Mouse (Mus musculus) bone marrow, adult 2 months (tissue): ENCODE results near the gene Klhl10. TPM values are rescaled to one million over a fixed set of nuclear protein-coding genes. Genes with fewer than 3 reads are reported as not detected.

Experiments used
- H3K27ac ChIP-seq: fragments of 200-500 bp; 2 replicates; pipeline ENCODE4 v1.5.1; 2012; ENCODE audit warnings: low read depth, mild to moderate bottlenecking, control low read depth, inconsistent platforms, low read length; ENCODE audit not compliant: control insufficient read depth, poor library complexity, insufficient read depth
- H3K4me1 ChIP-seq: fragments of 200-500 bp; 2 replicates; pipeline ENCODE4 v1.6.1; 2011; ENCODE audit warnings: low read length; ENCODE audit not compliant: control insufficient read depth, insufficient read depth
- H3K4me3 ChIP-seq: fragments of 200-500 bp; replicated peaks from 2 replicates; pipeline ENCODE3; 2011; ENCODE audit warnings: mild to moderate bottlenecking, low read depth, low read length, control low read depth; ENCODE audit not compliant: control insufficient read depth
- CTCF ChIP-seq: fragments of 200-500 bp; IDR thresholded peaks from 2 replicates; pipeline ENCODE4 v1.5.1; 2011; ENCODE audit warnings: low read length, control low read depth; ENCODE audit not compliant: control insufficient read depth, insufficient read depth
- POLR2A ChIP-seq: fragments of 200-500 bp; IDR thresholded peaks from 2 replicates; pipeline ENCODE4 v1.6.1; 2011; ENCODE audit warnings: low read depth, mild to moderate bottlenecking, control low read depth, low read length, borderline replicate concordance; ENCODE audit not compliant: control insufficient read depth
- WGBS: fragments of 180-500 bp; shearing (Covaris S2); methylation state at CpG from one replicate; pipeline ENCODE4 v1.1.7; 2018; 5-methylcytosine and 5-hydroxymethylcytosine counted together
- polyA plus RNA-seq: library from polyadenylated mRNA; stranded (reverse); fragments of >200 nt; gene quantifications from 2 replicates; pipeline ENCODE4 v1.2.4, GENCODE M21; 2011; ENCODE audit warnings: low replicate concordance; ENCODE audit not compliant: missing spikeins, insufficient read depth, insufficient read length

Klhl10 gene
- not detected in 2 replicates for polyA plus RNA-seq

DNA sequence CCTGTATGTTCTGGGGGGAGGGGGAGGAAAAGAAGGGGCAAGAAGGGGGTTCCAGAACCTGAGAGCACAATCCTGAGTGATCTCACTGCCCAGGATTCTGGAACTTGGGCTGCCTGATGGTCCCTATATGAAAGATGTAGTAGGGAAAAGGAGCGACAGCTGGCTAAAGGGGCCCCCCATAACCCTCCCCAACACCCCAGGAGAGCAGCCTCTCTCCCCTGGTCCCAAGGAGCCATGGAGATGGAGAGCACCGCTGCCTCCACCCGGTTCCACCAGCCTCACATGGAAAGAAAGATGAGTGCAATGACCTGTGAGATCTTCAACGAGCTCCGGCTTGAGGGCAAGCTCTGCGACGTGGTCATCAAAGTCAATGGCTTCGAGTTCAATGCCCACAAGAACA lies at the start of gene Klhl10, which contains the start of gene Nt5c3b:
TSS of gene Klhl10 (plus strand) at position 121 of the 400 bp plus-strand sequence.
TSS of gene Nt5c3b (minus strand) at position 12 of the 400 bp plus-strand sequence.
- TF ChIP-seq POLR2A (no peak), CTCF (no peak)
- 86% methylated on average over 8 of the region's 8 CpGs for WGBS
- Histone ChIP-seq H3K27ac (peak within 1 kb of the TSS; percentile 42; the same call in 1 of the 2 replicates), H3K4me1 (peaks cover 1% of the 10 kb centered on the region; the same call in 1 of the 2 replicates), H3K4me3 (peak within 1 kb of the TSS; percentile 84)

DNA sequence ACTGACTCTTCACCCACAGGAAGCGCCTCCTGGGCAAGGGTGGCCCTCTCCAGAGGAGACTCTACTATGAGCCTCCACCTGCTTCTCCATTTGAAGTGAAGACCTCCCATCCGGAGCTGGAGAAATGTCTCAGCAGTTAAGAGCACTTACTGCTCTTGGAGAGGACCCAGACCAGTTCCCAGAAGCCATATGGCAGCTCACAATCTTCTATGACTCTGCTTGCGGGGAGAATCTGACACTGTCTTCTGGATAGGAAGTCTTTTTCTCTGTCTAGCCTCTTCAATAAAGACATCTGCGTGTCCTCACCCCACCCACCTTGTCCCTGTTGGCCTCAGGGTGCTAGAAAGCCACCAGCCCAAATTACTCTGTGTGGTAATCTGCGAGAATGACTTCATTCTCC lies 48.8 kb upstream of the Klhl10 start:
- TF ChIP-seq POLR2A (no peak), CTCF (no peak)
- H3K27ac ChIP-seq = no peak overlapping the region
- 71% methylated on average over 5 of the region's 5 CpGs for WGBS
- H3K4me3 ChIP-seq = no peak overlapping the region
- peaks cover 2% of the 10 kb centered on the region; the same call in 1 of the 2 replicates for H3K4me1 ChIP-seq

DNA sequence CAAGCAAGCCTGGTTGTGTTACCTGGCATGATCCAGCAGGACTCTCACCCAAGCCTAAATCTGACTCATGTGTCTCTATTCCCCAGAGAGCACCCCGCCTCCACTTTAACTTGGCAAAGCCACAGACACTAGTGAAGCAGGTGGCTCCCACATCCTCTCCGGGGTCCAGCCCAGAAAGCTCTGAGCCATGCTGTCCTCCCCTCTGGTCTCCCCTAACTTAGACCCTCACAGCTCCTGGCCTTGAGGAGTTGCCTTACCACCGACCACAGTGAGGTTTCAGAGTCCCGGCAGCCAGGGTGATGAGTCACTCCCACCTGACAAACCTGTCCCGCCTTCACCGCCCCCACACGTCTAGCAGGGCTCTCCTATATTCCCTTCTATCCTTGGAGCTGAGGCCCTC lies 48.0 kb upstream of the Klhl10 start:
- no peak overlapping the region for H3K27ac ChIP-seq
- no peak for TF ChIP-seq POLR2A
- TF ChIP-seq CTCF = no peak
- WGBS = 34% methylated on average over 7 of the region's 7 CpGs
- no peak overlapping the region for H3K4me3 ChIP-seq
- H3K4me1 ChIP-seq = peaks cover 2% of the 10 kb centered on the region; the same call in 1 of the 2 replicates

DNA sequence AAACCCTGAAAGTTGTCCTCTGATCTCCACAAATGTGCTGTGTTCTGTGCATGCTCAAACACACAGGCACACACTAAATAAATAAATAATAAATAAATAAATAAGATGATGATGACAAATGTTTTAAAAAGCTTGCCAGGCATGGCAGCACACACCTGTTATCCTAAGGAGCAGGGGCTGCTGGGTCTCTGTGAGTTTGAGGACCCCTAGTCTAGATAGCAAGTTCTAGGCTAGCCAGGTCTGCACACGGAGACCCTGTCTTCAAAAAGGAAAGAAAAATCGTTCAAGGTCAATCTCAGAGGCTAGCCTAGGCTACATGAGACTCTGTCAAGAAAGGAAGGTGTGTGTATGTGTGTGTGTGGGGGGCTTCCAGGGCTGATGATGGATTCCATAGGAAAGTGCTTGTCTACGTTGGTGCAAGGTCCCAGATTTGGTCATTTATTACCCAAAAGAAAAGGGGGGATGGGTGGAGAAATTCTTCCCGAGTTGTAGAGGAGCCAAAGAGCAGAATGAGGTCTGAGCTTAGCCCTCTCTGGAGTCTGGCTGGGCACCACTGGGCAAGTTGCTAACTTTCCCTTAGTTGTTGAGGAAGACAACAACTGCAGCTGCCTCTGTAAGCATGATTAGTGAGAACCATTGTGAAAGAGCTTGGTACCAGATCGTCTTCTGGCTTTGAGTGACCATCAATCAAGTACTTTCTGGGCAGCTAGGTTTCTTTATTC lies 47.2 kb upstream of the Klhl10 start:
- no peak overlapping the region for H3K4me3 ChIP-seq
- H3K4me1 ChIP-seq = peaks cover 2% of the 10 kb centered on the region; the same call in 1 of the 2 replicates
- WGBS = 53% methylated on average over 5 of the region's 5 CpGs
- no peak for TF ChIP-seq CTCF
- no peak for TF ChIP-seq POLR2A
- H3K27ac ChIP-seq = peak overlapping the region; percentile 64; the same call in 1 of the 2 replicates

DNA sequence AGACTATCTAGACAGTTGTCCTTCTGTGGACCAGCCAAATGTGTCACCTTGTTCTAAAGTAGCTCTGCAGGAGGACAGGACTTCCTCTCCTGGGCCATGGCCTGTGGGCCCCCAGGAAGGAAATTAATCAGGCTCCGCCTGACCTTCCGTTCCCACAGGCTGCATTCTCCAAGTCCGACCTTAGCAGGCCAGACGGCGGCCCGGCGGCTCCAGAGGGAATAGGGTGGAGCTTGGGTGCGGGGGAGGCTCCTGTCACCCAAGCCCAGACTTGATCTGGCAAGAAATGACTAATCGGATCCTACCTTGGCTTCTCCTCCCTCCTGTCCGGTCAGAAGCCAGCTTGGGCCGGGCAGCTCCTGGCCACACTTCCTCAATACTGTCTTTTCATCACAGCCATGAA lies 46.5 kb upstream of the Klhl10 start:
- peak overlapping the region; percentile 36 for H3K4me3 ChIP-seq
- peak overlapping the region; percentile 64; the same call in 1 of the 2 replicates for H3K27ac ChIP-seq
- no peak for TF ChIP-seq CTCF
- TF ChIP-seq POLR2A = 0 out of 2 replicates have a peak, but pooled peaks have one; percentile 8
- 14% methylated on average over 11 of the region's 11 CpGs for WGBS
- H3K4me1 ChIP-seq = peaks cover 2% of the 10 kb centered on the region; the same call in 1 of the 2 replicates

DNA sequence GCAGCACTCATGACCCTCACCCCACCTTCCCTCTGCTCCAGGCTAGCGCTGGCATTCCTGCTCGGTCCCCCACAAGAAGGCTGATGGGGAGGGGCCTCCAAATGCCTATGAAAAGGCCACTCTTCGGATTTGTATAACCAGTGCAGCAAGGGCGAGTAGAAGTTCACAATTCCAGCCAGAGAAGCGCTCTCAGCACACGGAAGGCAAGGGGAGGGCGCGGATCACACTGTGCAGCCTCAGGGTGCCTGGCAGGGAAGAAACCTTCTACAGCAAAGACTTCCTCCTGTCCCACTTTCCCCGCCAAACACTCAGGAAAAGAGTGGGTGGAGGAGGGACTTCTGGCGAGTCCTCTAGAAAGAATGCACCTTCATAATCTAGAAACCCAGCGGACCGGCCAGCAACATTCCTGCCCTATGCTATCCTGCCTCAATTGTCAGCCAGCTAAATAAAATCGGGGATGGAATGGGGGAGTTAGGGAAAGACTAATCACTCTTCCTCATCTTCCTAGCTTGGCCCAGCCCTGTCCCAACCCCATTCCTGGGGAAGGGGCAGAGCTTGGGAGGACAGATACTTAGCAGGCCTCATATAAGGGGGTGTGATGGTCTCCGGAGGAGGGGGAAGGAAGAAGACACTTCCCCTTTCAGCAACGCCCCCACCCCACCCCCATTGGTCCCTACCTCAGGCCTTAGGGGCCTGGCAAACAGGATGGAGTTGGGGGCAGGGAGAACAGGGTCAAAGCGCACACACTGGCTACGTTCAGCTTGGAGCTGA lies 45.7 kb upstream of the Klhl10 start:
- 54% methylated on average over 17 of the region's 17 CpGs for WGBS
- H3K4me3 ChIP-seq = no peak overlapping the region
- TF ChIP-seq POLR2A = no peak
- peaks cover 2% of the 10 kb centered on the region; the same call in 1 of the 2 replicates for H3K4me1 ChIP-seq
- H3K27ac ChIP-seq = no peak overlapping the region

DNA sequence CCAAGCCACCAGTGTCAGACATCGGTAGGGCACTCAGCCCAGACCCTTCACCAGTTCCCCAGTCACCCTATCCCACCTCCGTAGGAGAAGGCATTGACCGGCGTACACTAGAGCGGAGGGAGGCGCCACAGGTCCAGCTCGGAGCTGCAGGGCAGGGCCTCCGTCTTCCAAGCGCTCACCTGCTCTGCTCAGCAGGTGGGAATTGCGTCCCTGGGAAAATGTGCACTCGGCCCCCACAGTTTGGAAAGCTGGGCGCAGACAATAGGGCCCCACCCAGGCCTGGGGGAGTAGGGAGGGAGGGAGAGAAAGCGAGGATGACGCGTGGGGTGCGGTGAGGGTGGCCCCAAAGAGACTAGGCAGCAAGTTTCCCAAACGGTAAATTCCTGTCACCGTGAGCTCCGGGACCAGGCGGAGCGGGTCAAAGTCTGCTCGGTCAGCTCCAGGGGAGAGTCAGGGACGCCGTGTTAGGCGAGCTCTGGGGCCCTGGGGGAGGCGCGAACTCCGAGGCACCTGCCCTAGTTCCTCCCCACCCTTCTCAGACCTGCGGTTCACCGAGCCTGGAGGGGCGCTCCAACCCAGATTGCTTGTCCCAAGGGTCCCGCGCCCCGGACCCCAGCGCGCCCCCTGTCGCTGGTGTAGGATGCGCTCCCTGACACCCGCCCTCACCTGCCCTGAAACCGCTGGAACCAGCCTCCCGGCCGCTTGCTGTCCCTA lies 44.7 kb upstream of the Klhl10 start:
- Histone ChIP-seq H3K4me3 (peak overlapping the region; percentile 64), H3K4me1 (peaks cover 2% of the 10 kb centered on the region; the same call in 1 of the 2 replicates), H3K27ac (peak overlapping the region; percentile 54)
- WGBS = under 1% methylated on average over 42 of the region's 42 CpGs
- TF ChIP-seq CTCF (no peak), POLR2A (no peak)
